Mouse (Mus musculus) G1E (cell line): ENCODE measurements around the gene Colgalt2. TPM values are rescaled to one million over a fixed set of nuclear protein-coding genes. Genes with fewer than 3 reads are reported as not detected.

Experiments used
- ATAC-seq: 2 replicates; pipeline ENCODE4 v1.8.0; 2016; ENCODE audit warnings: mild to moderate bottlenecking; ENCODE audit not compliant: insufficient number of reproducible peaks, poor library complexity, low FRiP score, severe bottlenecking; ENCODE audit errors: extremely low read depth
- DNase-seq: peaks from one replicate; pipeline ENCODE4 v3.0.0; 2012; ENCODE audit warnings: low spot score
- H3K27me3 ChIP-seq: 2 replicates; pipeline ENCODE4 v1.6.1; 2012; ENCODE audit warnings: mild to moderate bottlenecking, low read length, inconsistent platforms; ENCODE audit not compliant: insufficient read depth
- H3K36me3 ChIP-seq: replicated peaks from 2 replicates; pipeline ENCODE3; 2012; ENCODE audit warnings: mild to moderate bottlenecking, inconsistent platforms
- H3K4me1 ChIP-seq: 2 replicates; pipeline ENCODE4 v1.6.1; 2012; ENCODE audit warnings: low read depth, low read length, inconsistent platforms, mixed read lengths; ENCODE audit not compliant: insufficient read depth
- H3K4me3 ChIP-seq: 2 replicates; pipeline ENCODE4 v1.5.1; 2012; ENCODE audit warnings: low read depth, mild to moderate bottlenecking, inconsistent platforms, low read length, moderate library complexity, mixed read lengths
- H3K9me3 ChIP-seq: replicated peaks from 2 replicates; pipeline ENCODE4 v1.6.1; 2012; ENCODE audit warnings: inconsistent platforms
- CTCF ChIP-seq: IDR thresholded peaks from 2 replicates; pipeline ENCODE4 v1.5.1; 2012; ENCODE audit warnings: low read depth, low read length, inconsistent platforms, mixed read lengths
- GATA1 ChIP-seq: IDR thresholded peaks from 2 replicates; pipeline ENCODE4 v1.6.1; 2012; ENCODE audit warnings: borderline replicate concordance, low read length, inconsistent platforms, mixed read lengths
- GATA2 ChIP-seq: IDR thresholded peaks from 2 replicates; pipeline ENCODE4 v1.6.1; 2012; ENCODE audit warnings: low read depth, low read length, inconsistent platforms, borderline replicate concordance
- POLR2AphosphoS5 ChIP-seq: IDR thresholded peaks from 2 replicates; pipeline ENCODE4 v1.6.1; 2012; ENCODE audit warnings: low read depth, low read length, inconsistent platforms; ENCODE audit not compliant: insufficient replicate concordance
- TAL1 ChIP-seq: conservative IDR thresholded peaks from 2 replicates; pipeline ENCODE4 v1.6.1; 2012; ENCODE audit warnings: low read depth, low read length, inconsistent platforms, mixed read lengths
- polyA plus RNA-seq: library from polyadenylated mRNA; stranded (reverse); fragments of >175 nt; gene quantifications from 2 replicates; pipeline ENCODE4 v1.2.3, GENCODE M21; 2012
- total RNA-seq, 2 experiments: library from RNA; stranded (forward) in 1 of 2; stranded (reverse) in 1 of 2; fragments of 200-1000 nt in 1 of 2; fragments of >200 nt in 1 of 2; fragmentation: Nextera tagmentation in 1 of 2; gene quantifications; 2 replicates each; pipeline ENCODE4 v1.2.3; 2014 to 2017

Gene Colgalt2
- total and polyA plus RNA-seq, 3 experiments, result 0.16 TPM; not detected in 2

- no peaks in the 10 kb centered on the region; the same call in 1 of the 2 replicates for H3K9me3 ChIP-seq
- H3K27me3 ChIP-seq, result no peaks in the 10 kb centered on the region
- TF ChIP-seq GATA2 (no peak), TAL1 (no peak), POLR2AphosphoS5 (no peak), CTCF (no peak), GATA1 (no peak)
- H3K4me1 ChIP-seq, result no peaks in the 10 kb centered on the region
- no peak overlapping the region for H3K4me3 ChIP-seq
- ATAC-seq (no peak), DNase-seq (no peak)
- H3K36me3 ChIP-seq, result no peaks in the 10 kb centered on the region
Observed at GRCm38 (mm10) chr1:152456266-152456665, 56.6 kb downstream of the Colgalt2 start.

DNA sequence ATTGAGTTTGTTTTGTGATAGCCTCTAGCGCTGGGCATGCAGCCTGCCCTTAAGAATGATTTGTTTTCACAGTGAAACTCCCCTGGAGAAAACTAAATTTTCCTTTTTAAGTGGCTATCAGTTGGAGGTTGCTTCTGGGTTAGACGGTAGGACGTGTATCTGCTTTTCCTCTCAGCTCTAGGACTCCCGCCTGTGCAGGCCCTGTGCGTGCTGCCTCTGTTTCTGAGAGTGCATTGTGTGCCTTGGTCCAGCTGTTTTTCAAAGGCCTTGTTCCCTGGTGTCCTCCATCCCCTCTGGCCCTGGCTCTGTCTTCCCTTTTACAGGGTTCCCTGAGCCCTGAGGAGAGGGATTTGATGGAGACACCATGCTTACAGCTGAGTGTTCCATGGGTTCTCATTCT lies 58.0 kb downstream of the Colgalt2 start:
- ATAC-seq, result no peak
- H3K27me3 ChIP-seq, result no peaks in the 10 kb centered on the region
- H3K9me3 ChIP-seq, result peaks cover 3% of the 10 kb centered on the region

GRCm38 (mm10) chr1:152458996-152459395 lies 59.4 kb downstream of the Colgalt2 start:
- no peak for ATAC-seq
- DNase-seq, result no peak
- no peak overlapping the region for H3K4me3 ChIP-seq
- H3K9me3 ChIP-seq, result peaks cover 3% of the 10 kb centered on the region
- no peaks in the 10 kb centered on the region for H3K27me3 ChIP-seq
- no peaks in the 10 kb centered on the region for H3K4me1 ChIP-seq
- no peak for TF ChIP-seq GATA1
- no peak for TF ChIP-seq CTCF
- no peak for TF ChIP-seq GATA2
- no peak for TF ChIP-seq POLR2AphosphoS5
- no peak for TF ChIP-seq TAL1
- no peaks in the 10 kb centered on the region for H3K36me3 ChIP-seq

More for the DNA sequence above, 58.0 kb downstream of the Colgalt2 start:
- no peaks in the 10 kb centered on the region for H3K4me1 ChIP-seq
- no peak overlapping the region for H3K4me3 ChIP-seq
- no peaks in the 10 kb centered on the region for H3K36me3 ChIP-seq
- DNase-seq, result no peak
- no peak for TF ChIP-seq GATA2
- TF ChIP-seq TAL1, result no peak
- TF ChIP-seq POLR2AphosphoS5, result no peak
- no peak for TF ChIP-seq CTCF
- no peak for TF ChIP-seq GATA1

- Histone ChIP-seq H3K27me3 (no peaks in the 10 kb centered on the region), H3K36me3 (no peaks in the 10 kb centered on the region), H3K4me3 (no peak overlapping the region), H3K9me3 (peaks cover 3% of the 10 kb centered on the region), H3K4me1 (no peaks in the 10 kb centered on the region)
- DNase-seq (no peak), ATAC-seq (no peak)
- TF ChIP-seq GATA1, result no peak
- TF ChIP-seq TAL1, result no peak
- TF ChIP-seq POLR2AphosphoS5, result no peak
- no peak for TF ChIP-seq CTCF
- TF ChIP-seq GATA2, result no peak
Observed at GRCm38 (mm10) chr1:152460931-152461330, 61.3 kb downstream of the Colgalt2 start.

DNA sequence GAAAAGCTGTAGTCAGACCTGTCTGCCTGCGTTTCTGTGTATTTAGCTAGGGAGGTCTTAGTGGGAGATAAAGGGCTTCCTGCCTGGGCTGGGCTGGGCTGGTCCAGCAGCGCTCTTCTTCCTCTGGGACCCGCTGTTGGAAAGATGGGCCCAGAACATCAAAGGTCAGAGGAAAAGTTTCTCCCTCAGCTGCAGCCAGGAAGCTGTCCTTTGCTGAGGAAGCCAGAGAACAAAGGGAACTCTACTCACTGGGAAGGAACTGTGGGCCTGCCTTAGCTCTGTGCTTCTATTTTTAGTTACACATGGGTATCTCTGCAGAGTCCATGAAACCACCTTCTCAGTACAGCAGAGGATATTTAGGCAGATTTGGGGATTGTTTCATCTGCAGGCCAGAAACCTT lies 62.2 kb downstream of the Colgalt2 start:
- Histone ChIP-seq H3K4me1 (no peaks in the 10 kb centered on the region), H3K27me3 (no peaks in the 10 kb centered on the region), H3K4me3 (no peak overlapping the region), H3K9me3 (peaks cover 3% of the 10 kb centered on the region), H3K36me3 (no peaks in the 10 kb centered on the region)
- ATAC-seq (no peak), DNase-seq (no peak)
- TF ChIP-seq GATA2 (no peak), POLR2AphosphoS5 (no peak), CTCF (no peak), TAL1 (no peak), GATA1 (no peak)

- no peaks in the 10 kb centered on the region for H3K27me3 ChIP-seq
- ATAC-seq (no peak), DNase-seq (no peak)
- no peak overlapping the region for H3K4me3 ChIP-seq
- H3K9me3 ChIP-seq, result peaks cover 3% of the 10 kb centered on the region
- H3K4me1 ChIP-seq, result no peaks in the 10 kb centered on the region
- no peaks in the 10 kb centered on the region for H3K36me3 ChIP-seq
- TF ChIP-seq TAL1 (no peak), POLR2AphosphoS5 (no peak), GATA1 (no peak), GATA2 (no peak), CTCF (no peak)
Observed at GRCm38 (mm10) chr1:152462348-152462747, 62.7 kb downstream of the Colgalt2 start.
